Mouse (Mus musculus): ENCODE results near the gene Ksr2. TPM values are rescaled to one million over a fixed set of nuclear protein-coding genes. Genes with fewer than 3 reads are reported as not detected.

Ksr2 gene
- polyA plus RNA-seq, 1 experiment from 2014 or later, result 0.09 TPM

DNA sequence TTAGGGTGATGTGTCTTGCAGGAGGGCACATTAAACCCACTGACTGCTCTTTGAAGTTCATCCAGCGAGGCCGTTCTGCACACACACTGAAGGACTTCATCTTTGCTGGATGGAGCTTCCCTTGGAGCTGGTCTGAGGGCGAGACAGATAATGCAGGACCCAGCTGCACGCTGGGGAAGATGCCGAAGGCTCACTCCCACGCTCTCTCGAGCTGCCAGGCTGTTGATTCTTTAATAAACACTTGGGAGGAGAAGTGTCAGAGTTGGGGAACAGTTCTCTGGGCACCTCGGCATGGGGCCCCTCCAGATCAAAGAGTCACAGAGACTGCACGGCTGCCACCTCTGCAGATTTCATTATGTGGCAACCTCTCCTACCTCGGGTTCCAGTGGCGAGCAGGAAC, 280.8 kb downstream of the Ksr2 start:
- H3K4me3 ChIP-seq, result no peak overlapping the region
- H3K27ac ChIP-seq, result no peak overlapping the region
- no peak for DNase-seq (ENCODE audit: low spot score)
- no peaks in the 10 kb centered on the region for H3K36me3 ChIP-seq
- H3K9me3 ChIP-seq, result no peaks in the 10 kb centered on the region
- peaks cover 10% of the 10 kb centered on the region for H3K27me3 ChIP-seq (ENCODE audit: insufficient read depth, poor library complexity, severe bottlenecking)
- 35% methylated on average over 11 of the region's 11 CpGs for WGBS
- H3K4me1 ChIP-seq, result peaks cover 12% of the 10 kb centered on the region

- H3K9me3 ChIP-seq, result no peaks in the 10 kb centered on the region
- H3K27me3 ChIP-seq (ENCODE audit: insufficient read depth, poor library complexity, severe bottlenecking), result peaks cover 5% of the 10 kb centered on the region; the same call in 1 of the 2 replicates
- peaks cover 11% of the 10 kb centered on the region for H3K4me1 ChIP-seq
- no peaks in the 10 kb centered on the region for H3K36me3 ChIP-seq
- WGBS, result 94% methylated on average over 8 of the region's 8 CpGs
- H3K27ac ChIP-seq, result no peak overlapping the region
- H3K4me3 ChIP-seq, result no peak overlapping the region
- DNase-seq (ENCODE audit: low spot score), result no peak
Measured at GRCm38 (mm10) chr5:117696366-117696765, 282.6 kb downstream of the Ksr2 start.

DNA sequence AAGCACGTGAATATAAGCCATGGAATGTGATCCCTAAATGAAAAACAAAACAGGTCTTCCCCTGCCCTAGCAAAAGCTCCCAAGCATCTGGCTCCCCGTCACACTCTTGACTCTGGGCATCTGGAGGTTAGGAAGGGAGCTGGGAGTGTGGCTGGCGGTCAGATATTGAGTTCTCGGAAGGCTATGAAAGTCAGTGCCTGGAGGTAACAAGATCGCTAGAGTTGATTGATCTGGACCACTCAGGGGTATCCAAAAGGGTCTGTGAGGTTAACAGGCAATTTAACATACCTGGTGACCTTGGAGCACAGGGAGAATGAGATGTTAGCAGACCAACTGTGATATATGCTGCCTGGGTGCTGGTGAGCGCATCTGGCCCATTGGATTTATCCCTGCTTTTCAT, 283.8 kb downstream of the Ksr2 start:
- Histone ChIP-seq H3K36me3 (no peaks in the 10 kb centered on the region), H3K27ac (no peak overlapping the region), H3K9me3 (no peaks in the 10 kb centered on the region), H3K4me3 (no peak overlapping the region), H3K4me1 (peaks cover 6% of the 10 kb centered on the region; the same call in 1 of the 2 replicates), H3K27me3 (ENCODE audit: insufficient read depth, poor library complexity, severe bottlenecking) (peaks cover 5% of the 10 kb centered on the region)
- WGBS, result 73% methylated on average over 6 of the region's 6 CpGs
- no peak for DNase-seq (ENCODE audit: low spot score)

DNA sequence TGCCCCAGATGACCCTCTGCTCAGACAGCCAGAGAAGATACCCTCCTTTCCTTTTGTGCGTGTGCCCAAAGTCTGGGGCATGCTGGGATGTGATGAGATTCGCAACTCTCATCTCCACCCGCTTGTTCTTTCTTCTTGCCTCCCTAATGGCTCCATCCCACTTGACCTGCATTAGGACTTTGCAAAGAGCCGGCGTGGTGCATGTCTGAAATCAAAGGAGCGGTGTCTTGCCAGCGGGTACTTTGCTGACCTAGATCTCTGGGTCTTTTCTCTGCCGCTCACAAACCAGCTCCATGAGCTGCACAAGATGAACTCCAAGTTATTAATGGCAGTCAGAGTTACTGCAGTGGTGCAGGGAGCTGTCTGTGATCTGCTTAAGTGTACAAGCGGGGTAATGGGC, 290.6 kb downstream of the Ksr2 start:
- WGBS, result 78% methylated on average over 9 of the region's 9 CpGs
- no peak overlapping the region for H3K27ac ChIP-seq
- no peak for DNase-seq (ENCODE audit: low spot score)
- H3K4me3 ChIP-seq, result no peak overlapping the region
- no peaks in the 10 kb centered on the region for H3K36me3 ChIP-seq
- peaks cover 5% of the 10 kb centered on the region; the same call in 1 of the 2 replicates for H3K4me1 ChIP-seq
- H3K27me3 ChIP-seq (ENCODE audit: insufficient read depth, poor library complexity, severe bottlenecking), result no peaks in the 10 kb centered on the region; the same call in 1 of the 2 replicates
- H3K9me3 ChIP-seq, result no peaks in the 10 kb centered on the region; the same call in 1 of the 2 replicates

DNA sequence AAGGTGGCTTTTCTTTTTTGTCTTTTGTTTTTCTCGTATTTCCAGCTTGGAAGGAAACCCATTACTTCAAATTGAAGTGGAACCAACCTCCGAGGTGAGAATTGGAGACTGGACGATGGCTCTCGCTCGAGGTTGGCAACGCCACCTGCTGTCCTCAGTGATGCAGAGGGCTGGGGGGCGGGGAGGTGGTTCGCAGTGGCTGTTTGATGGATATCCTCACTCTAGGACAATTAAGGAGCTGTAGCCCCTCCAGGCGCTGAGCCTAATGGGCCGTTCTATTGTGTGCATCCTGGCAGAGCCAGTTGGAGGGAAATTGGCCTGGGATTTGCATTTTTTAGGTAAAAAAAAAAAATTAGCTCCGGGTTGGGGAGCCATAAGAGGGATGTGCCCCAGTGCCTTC, 292.8 kb downstream of the Ksr2 start:
- Histone ChIP-seq H3K4me3 (no peak overlapping the region), H3K36me3 (no peaks in the 10 kb centered on the region), H3K27ac (no peak overlapping the region), H3K4me1 (peaks cover 13% of the 10 kb centered on the region; the same call in 1 of the 2 replicates), H3K27me3 (ENCODE audit: insufficient read depth, poor library complexity, severe bottlenecking) (no peaks in the 10 kb centered on the region; the same call in 1 of the 2 replicates), H3K9me3 (no peaks in the 10 kb centered on the region; the same call in 1 of the 2 replicates)
- WGBS, result 52% methylated on average over 11 of the region's 11 CpGs
- DNase-seq (ENCODE audit: low spot score), result no peak

- Histone ChIP-seq H3K27me3 (ENCODE audit: insufficient read depth, poor library complexity, severe bottlenecking) (no peaks in the 10 kb centered on the region), H3K27ac (no peak overlapping the region), H3K4me1 (peaks cover 17% of the 10 kb centered on the region), H3K4me3 (no peak overlapping the region), H3K36me3 (no peaks in the 10 kb centered on the region), H3K9me3 (no peaks in the 10 kb centered on the region; the same call in 1 of the 2 replicates)
- no peak for DNase-seq (ENCODE audit: low spot score)
- WGBS, result 84% methylated on average over 6 of the region's 6 CpGs
Measured at GRCm38 (mm10) chr5:117709306-117709705, 295.5 kb downstream of the Ksr2 start.

DNA sequence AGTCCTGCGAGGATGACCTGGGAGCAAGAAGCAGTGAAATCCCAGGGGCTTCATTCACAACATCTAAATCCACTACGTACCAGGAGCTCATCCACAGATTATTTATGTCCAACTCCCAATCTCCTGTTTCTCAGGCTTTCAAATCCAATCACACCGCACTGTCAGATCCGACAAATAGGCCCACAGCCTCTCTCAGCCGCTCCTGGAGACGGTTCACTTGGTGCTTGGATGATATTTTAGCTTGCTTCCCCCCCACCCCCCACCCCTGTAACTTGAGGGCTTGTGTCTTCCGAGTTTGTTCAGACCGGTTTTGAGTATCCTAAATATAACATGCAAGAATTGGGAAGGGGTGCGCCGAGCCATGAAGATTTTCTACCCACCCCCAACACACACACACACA, 297.8 kb downstream of the Ksr2 start:
- Histone ChIP-seq H3K4me1 (peaks cover 13% of the 10 kb centered on the region), H3K4me3 (no peak overlapping the region), H3K36me3 (no peaks in the 10 kb centered on the region), H3K27ac (peak overlapping the region; percentile 29), H3K9me3 (no peaks in the 10 kb centered on the region; the same call in 1 of the 2 replicates), H3K27me3 (ENCODE audit: insufficient read depth, poor library complexity, severe bottlenecking) (no peaks in the 10 kb centered on the region)
- WGBS, result 78% methylated on average over 10 of the region's 10 CpGs
- DNase-seq (ENCODE audit: low spot score), result no peak

GRCm38 (mm10) chr5:117712207-117712606, 298.4 kb downstream of the Ksr2 start:
- H3K4me3 ChIP-seq, result no peak overlapping the region
- no peaks in the 10 kb centered on the region for H3K27me3 ChIP-seq (ENCODE audit: insufficient read depth, poor library complexity, severe bottlenecking)
- H3K4me1 ChIP-seq, result peaks cover 13% of the 10 kb centered on the region
- H3K36me3 ChIP-seq, result no peaks in the 10 kb centered on the region
- 43% methylated on average over 12 of the region's 12 CpGs for WGBS
- DNase-seq (ENCODE audit: low spot score), result no peak
- no peaks in the 10 kb centered on the region; the same call in 1 of the 2 replicates for H3K9me3 ChIP-seq
- H3K27ac ChIP-seq, result no peak overlapping the region

DNA sequence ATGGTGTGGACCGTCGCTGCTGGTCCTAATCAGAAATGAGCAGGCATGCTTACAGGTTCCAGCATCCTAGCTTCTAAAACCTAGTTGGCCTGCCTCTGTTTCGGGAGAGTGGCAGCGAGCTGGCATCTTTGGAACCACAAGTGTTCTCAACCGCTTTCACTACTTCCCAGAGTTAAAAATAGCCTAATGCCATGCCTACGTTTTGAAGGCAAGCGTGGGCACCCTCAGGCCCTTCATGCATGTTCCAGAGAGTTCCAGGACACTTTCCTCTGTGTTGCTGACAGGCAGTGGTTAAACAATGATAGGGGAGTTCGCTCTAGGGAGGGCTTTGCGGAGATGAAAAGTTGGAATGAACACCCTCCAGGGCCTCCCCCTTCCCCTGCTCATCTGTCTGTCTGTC, 303.3 kb downstream of the Ksr2 start:
- Histone ChIP-seq H3K36me3 (no peaks in the 10 kb centered on the region), H3K4me1 (peaks cover 12% of the 10 kb centered on the region), H3K27ac (no peak overlapping the region), H3K4me3 (no peak overlapping the region), H3K9me3 (no peaks in the 10 kb centered on the region), H3K27me3 (ENCODE audit: insufficient read depth, poor library complexity, severe bottlenecking) (peaks cover 14% of the 10 kb centered on the region; the same call in 1 of the 2 replicates)
- WGBS, result 78% methylated on average over 9 of the region's 9 CpGs
- no peak for DNase-seq (ENCODE audit: low spot score)

GRCm38 (mm10) chr5:117723316-117723715, 309.5 kb downstream of the Ksr2 start:
- H3K27me3 ChIP-seq (ENCODE audit: insufficient read depth, poor library complexity, severe bottlenecking), result peaks cover 14% of the 10 kb centered on the region; the same call in 1 of the 2 replicates
- H3K27ac ChIP-seq, result no peak overlapping the region
- no peak overlapping the region for H3K4me3 ChIP-seq
- no peak for DNase-seq (ENCODE audit: low spot score)
- 72% methylated on average over 4 of the region's 4 CpGs for WGBS
- no peaks in the 10 kb centered on the region for H3K9me3 ChIP-seq
- no peaks in the 10 kb centered on the region for H3K36me3 ChIP-seq
- peaks cover 7% of the 10 kb centered on the region; the same call in 1 of the 2 replicates for H3K4me1 ChIP-seq

- Histone ChIP-seq H3K36me3 (no peaks in the 10 kb centered on the region), H3K4me3 (no peak overlapping the region), H3K27me3 (ENCODE audit: insufficient read depth, poor library complexity, severe bottlenecking) (0 out of 2 replicates have a peak, but pooled peaks cover 2% of the 10 kb centered on the region), H3K9me3 (no peaks in the 10 kb centered on the region), H3K27ac (no peak overlapping the region), H3K4me1 (no peaks in the 10 kb centered on the region)
- 73% methylated on average over 6 of the region's 6 CpGs for WGBS
- no peak for DNase-seq (ENCODE audit: low spot score)
Measured at GRCm38 (mm10) chr5:117726548-117726947, 312.7 kb downstream of the Ksr2 start.

GRCm38 (mm10) chr5:117727138-117727537, 313.3 kb downstream of the Ksr2 start:
- 70% methylated on average over 7 of the region's 7 CpGs for WGBS

GRCm38 (mm10) chr5:117731311-117731710, 317.5 kb downstream of the Ksr2 start:
- DNase-seq (ENCODE audit: low spot score), result no peak
- no peak overlapping the region for H3K4me3 ChIP-seq
- H3K4me1 ChIP-seq, result 0 out of 2 replicates have a peak, but pooled peaks cover 3% of the 10 kb centered on the region
- no peaks in the 10 kb centered on the region for H3K27me3 ChIP-seq (ENCODE audit: insufficient read depth, poor library complexity, severe bottlenecking)
- H3K27ac ChIP-seq, result no peak overlapping the region
- no peaks in the 10 kb centered on the region for H3K36me3 ChIP-seq
- no peaks in the 10 kb centered on the region for H3K9me3 ChIP-seq
- WGBS, result 72% methylated on average over 6 of the region's 6 CpGs

More at GRCm38 (mm10) chr5:117727138-117727537, 313.3 kb downstream of the Ksr2 start:
- H3K27me3 ChIP-seq (ENCODE audit: insufficient read depth, poor library complexity, severe bottlenecking), result no peaks in the 10 kb centered on the region
- H3K4me1 ChIP-seq, result no peaks in the 10 kb centered on the region
- no peak overlapping the region for H3K27ac ChIP-seq
- no peak for DNase-seq (ENCODE audit: low spot score)
- no peaks in the 10 kb centered on the region for H3K9me3 ChIP-seq
- no peak overlapping the region for H3K4me3 ChIP-seq
- H3K36me3 ChIP-seq, result no peaks in the 10 kb centered on the region

GRCm38 (mm10) chr5:117744654-117745178, 330.9 kb downstream of the Ksr2 start:
- H3K36me3 ChIP-seq, result no peaks in the 10 kb centered on the region
- no peak overlapping the region for H3K4me3 ChIP-seq
- no peaks in the 10 kb centered on the region for H3K27me3 ChIP-seq (ENCODE audit: insufficient read depth, poor library complexity, severe bottlenecking)
- H3K27ac ChIP-seq, result no peak overlapping the region
- no peak for DNase-seq (ENCODE audit: low spot score)
- H3K9me3 ChIP-seq, result no peaks in the 10 kb centered on the region
- 56% methylated on average over 11 of the region's 11 CpGs for WGBS
- H3K4me1 ChIP-seq, result peaks cover 18% of the 10 kb centered on the region

Data from heart, embryonic 10.5 days (tissue).